Mouse (Mus musculus) granulocyte monocyte progenitor cell, adult 5-6 weeks (primary cell): ENCODE results near the gene Cstf2. TPM values are rescaled to one million over a fixed set of nuclear protein-coding genes. Genes with fewer than 3 reads are reported as not detected.
A peak's percentile ranks its signal among the peaks of the same experiment; 100 is the strongest.

Source experiments
- ATAC-seq: replicated peaks from 2 replicates; pipeline ENCODE4 v1.8.0; 2016; ENCODE audit warnings: mild to moderate bottlenecking, moderate TSS enrichment, inconsistent platforms; ENCODE audit not compliant: poor library complexity, severe bottlenecking
- total RNA-seq, 2 experiments: library from RNA; stranded (forward) in 1 of 2; stranded (reverse) in 1 of 2; fragments of 200-712, 200-1000 nt in 1 of 2; fragments of >200 nt in 1 of 2; fragmentation: Nextera tagmentation in 1 of 2; gene quantifications; 2 replicates each; pipeline ENCODE4 v1.2.3; 2014 to 2017

The Cstf2 gene
- total RNA-seq (2014; fragmentation: Nextera tagmentation) (50.0 and 59.7 TPM in 2 replicates), total RNA-seq (2017) (65.1 and 96.1 TPM in 2 replicates)

DNA sequence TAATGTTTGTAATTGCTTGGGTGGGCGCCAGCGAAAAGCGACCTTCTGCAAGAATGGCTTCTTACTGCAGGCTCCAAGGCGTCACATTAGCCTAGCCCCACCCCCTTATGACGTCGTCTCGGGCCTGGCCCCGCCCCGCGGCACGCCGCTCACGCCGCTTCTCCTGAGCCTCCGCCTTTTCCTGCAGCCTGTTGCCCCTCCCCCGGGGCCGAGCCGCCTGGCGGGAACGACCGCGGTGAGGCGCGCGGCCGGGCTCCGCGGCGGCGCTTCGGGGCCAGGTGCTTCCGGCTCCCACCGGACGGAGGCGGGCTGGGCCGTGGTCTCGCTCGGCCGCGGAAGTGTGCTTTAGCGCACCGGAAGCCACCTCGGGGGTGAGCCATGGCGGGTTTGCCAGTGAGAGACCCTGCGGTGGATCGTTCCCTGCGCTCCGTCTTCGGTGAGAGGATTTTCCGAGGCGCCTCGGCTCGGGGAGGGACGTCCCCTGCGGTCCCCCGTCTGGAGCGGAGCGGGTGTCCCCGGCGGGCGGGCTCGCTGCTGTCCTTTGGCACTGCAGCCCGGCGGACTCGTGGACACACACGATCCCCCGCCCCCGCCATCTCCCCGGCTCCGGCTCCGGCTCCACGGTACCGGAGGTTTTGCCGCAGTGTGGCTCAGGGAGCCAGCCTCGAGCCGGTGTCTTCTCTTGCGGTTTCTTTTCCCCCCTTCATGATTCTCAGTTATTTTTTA lies at the start of gene Cstf2:
Gene Cstf2, plus strand, starts transcription at position 201 of the 726 bp plus-strand sequence.
- ATAC-seq = peak; percentile 97

GRCm38 (mm10) chrX:134019005-134019404 lies 40.0 kb upstream of the Cstf2 start:
- peak; percentile 97 for ATAC-seq

GRCm38 (mm10) chrX:134020664-134021063 lies 38.3 kb upstream of the Cstf2 start:
- ATAC-seq = no peak

DNA sequence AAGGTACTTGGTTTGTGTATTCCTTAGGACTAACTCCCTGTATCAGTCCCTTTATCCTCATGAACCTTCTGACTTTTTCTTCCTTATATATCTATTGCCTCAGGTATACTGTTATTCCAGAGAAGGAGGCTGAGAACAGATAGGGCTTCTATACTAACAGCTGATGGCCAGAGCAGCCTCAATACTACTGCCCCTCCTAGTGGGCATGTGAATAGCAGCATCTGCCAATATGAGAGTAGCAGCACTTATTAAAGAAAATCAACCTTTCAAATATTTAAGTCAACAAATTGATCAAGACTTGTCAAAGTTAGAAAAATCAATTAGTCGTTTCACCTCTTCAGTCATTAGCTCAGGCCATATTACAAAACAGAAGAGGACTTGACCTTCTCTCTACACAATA lies 10.0 kb upstream of the Cstf2 start:
- ATAC-seq = no peak

- ATAC-seq = no peak
Observed at GRCm38 (mm10) chrX:134056897-134057296, 2.1 kb upstream of the Cstf2 start.

- ATAC-seq = no peak
Observed at GRCm38 (mm10) chrX:134058040-134058875, 729 bp upstream of the Cstf2 start.

DNA sequence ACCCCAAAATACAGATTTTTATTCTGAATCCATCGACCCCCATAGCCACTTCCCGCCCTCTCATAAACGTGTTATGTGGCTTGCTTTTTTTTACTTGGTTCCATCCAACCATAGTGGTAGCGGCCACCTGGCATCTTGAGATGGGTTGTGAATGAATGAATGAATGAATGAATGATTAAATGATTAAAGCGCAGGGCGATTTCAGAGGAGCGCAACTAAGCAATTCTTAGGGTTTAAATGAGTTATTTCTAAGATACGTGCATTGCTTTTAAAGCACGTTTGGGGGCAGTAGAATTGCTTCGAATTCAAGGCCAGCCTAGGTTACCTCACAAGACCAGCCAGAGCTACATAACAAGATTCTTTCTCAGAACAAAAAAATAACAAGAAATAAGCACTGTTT lies 777 bp downstream of the Cstf2 start:
- no peak for ATAC-seq

- no peak for ATAC-seq
Observed at GRCm38 (mm10) chrX:134085453-134085852, 26.5 kb downstream of the Cstf2 start.

DNA sequence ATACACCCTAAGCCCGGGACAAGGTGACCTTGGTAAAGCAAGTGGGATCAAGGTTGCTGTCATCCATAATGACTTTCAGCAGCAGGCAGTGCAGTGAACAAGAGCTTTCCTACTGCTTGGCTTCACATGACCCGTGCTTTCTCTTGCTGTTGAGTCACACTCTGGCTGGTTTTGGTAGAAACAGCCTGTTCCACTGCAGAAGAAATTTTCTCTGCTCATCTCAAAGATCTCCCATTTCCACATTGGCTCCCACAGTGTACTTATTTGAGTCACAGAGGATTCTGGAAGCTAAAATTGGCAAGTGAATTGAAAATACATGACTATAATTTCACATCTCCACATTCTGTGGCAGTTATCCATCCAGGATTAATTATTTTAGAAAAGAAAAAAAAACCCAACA lies 43.7 kb downstream of the Cstf2 start:
- no peak for ATAC-seq

GRCm38 (mm10) chrX:134111767-134112166 lies 52.8 kb downstream of the Cstf2 start:
- no peak for ATAC-seq

DNA sequence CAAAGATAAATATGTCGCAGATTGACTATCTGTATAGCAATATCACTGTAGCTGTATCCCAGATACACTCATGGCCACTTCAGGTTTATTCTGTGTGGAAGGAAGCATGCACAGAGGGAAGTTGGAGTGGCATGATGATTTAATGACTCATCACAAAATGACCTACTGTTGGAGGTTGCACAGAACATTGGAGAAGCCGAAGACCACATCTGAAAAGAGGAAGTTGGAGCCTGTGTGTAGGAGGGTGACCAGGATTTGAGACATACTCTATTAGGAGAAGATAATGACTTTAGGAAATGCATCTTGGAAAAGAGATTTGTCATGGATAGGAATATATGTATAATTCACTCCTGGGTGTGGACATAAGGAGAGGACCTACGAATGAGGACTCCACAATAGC lies 57.4 kb downstream of the Cstf2 start:
- ATAC-seq = peak; percentile 100

DNA sequence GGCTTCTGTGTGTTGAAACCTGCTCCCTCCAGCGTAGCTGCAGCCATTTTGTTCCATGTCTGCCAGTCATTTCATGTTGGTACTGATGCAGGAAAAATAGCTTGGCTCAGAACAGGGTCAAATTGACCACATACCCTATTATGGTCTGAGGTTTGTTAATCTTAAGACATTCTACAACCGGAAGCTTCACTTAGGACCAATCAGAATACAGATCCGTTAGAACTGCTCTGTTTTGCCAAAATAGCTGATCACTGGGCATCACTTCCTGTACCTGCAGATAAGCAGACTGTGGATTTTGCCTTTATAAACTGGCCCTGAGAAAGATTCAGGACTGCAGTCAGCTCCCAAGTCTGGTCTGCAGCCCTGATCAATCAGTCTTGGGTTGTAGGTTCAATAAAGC lies 69.6 kb downstream of the Cstf2 start:
- 0 out of 2 replicates have a peak, but pooled peaks have one; percentile 27 for ATAC-seq

GRCm38 (mm10) chrX:134132295-134132694 lies 73.3 kb downstream of the Cstf2 start:
- peak; percentile 67; the same call in 1 of the 2 replicates for ATAC-seq

- no peak for ATAC-seq
Observed at GRCm38 (mm10) chrX:134133821-134134220, 74.8 kb downstream of the Cstf2 start.

Other genes starting within 250 kb of the Cstf2 start
- not detected in 2 replicates for gene Tnmd, start 208.2 kb upstream of the Cstf2 start, total RNA-seq (2014; fragmentation: Nextera tagmentation)
- not detected in 2 replicates for gene Tnmd, start 208.2 kb upstream of the Cstf2 start, total RNA-seq (2017)
- gene Tspan6, start 160.8 kb upstream of the Cstf2 start, total RNA-seq (2014; fragmentation: Nextera tagmentation) = 1.6 TPM in 1 of 2 replicates, not detected in the other
- 2.3 TPM in 1 of 2 replicates, not detected in the other for gene Tspan6, start 160.8 kb upstream of the Cstf2 start, total RNA-seq (2017)
- not detected in 2 replicates for gene Srpx2, start 150.8 kb upstream of the Cstf2 start, total RNA-seq (2014; fragmentation: Nextera tagmentation)
- not detected in 2 replicates for gene Srpx2, start 150.8 kb upstream of the Cstf2 start, total RNA-seq (2017)
- gene Sytl4, start 77.4 kb upstream of the Cstf2 start, total RNA-seq (2014; fragmentation: Nextera tagmentation) = 1.5 and 1.7 TPM in 2 replicates
- 3.1 and 4.9 TPM in 2 replicates for gene Sytl4, start 77.4 kb upstream of the Cstf2 start, total RNA-seq (2017)
- 0.38 TPM in 1 of 2 replicates, not detected in the other for gene Xkrx, start 102.9 kb downstream of the Cstf2 start, total RNA-seq (2014; fragmentation: Nextera tagmentation)
- gene Xkrx, start 102.9 kb downstream of the Cstf2 start, total RNA-seq (2017) = not detected in 2 replicates
- not detected in 2 replicates for gene Arl13a, start 128.3 kb downstream of the Cstf2 start, total RNA-seq (2014; fragmentation: Nextera tagmentation)
- gene Arl13a, start 128.3 kb downstream of the Cstf2 start, total RNA-seq (2017) = not detected in 2 replicates
- gene Nox1, start 162.8 kb downstream of the Cstf2 start, total RNA-seq (2014; fragmentation: Nextera tagmentation) = 1.6 TPM in 1 of 2 replicates, not detected in the other
- 0.13 TPM in 1 of 2 replicates, not detected in the other for gene Nox1, start 162.8 kb downstream of the Cstf2 start, total RNA-seq (2017)
- gene Trmt2b, start 217.8 kb downstream of the Cstf2 start, total RNA-seq (2014; fragmentation: Nextera tagmentation) = 23.1 and 30.0 TPM in 2 replicates
- 34.4 and 34.9 TPM in 2 replicates for gene Trmt2b, start 217.8 kb downstream of the Cstf2 start, total RNA-seq (2017)
- not detected in 2 replicates for gene Tmem35a, start 236.0 kb downstream of the Cstf2 start, total RNA-seq (2014; fragmentation: Nextera tagmentation)
- not detected in 2 replicates for gene Tmem35a, start 236.0 kb downstream of the Cstf2 start, total RNA-seq (2017)
- 19.2 and 35.9 TPM in 2 replicates for gene Cenpi, start 248.9 kb downstream of the Cstf2 start, total RNA-seq (2014; fragmentation: Nextera tagmentation)
- gene Cenpi, start 248.9 kb downstream of the Cstf2 start, total RNA-seq (2017) = 34.8 and 40.2 TPM in 2 replicates